Mouse (Mus musculus) lung, postnatal 36 days (tissue): ENCODE measurements around the gene Stk35.

Experiments used
- DNase-seq: peaks from one replicate; pipeline ENCODE4 v3.0.0; 2022; ENCODE audit warnings: mixed read lengths

Gene Stk35

DNA sequence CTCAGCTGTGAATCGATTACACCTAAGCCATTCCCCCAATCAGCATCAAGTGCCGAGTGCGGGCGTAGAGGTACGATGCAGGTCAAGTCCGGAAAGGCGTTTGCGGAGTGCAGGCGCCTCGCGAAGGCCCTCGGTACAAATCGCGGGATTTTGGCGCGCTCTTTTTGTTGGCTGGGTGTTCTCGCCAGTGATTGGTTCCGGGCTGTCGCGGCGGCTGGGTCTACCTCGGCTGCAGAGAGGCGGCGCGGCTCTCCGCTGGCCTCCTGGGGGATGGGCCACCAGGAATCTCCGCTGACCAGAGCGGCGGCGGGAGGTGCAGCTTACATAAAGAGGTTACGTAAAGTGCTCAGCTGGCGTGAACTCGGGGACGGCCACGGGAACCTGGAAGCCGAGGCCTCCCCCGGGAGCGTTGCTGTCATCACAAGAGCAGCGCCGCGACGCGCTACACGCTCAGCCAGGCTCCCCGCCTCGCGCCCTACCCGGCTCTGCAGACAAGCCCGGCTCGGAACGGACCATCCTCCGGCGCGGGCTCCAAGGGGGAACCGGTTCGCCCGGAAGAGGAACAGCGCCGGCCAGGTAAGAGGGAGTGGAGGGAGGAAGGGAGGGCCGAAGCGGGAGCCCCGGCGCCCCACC lies at the start of gene Stk35:
TSS of gene Stk35 (plus strand) at position 247 of the 633 bp plus-strand sequence.
- DNase-seq = peak; percentile 94

DNA sequence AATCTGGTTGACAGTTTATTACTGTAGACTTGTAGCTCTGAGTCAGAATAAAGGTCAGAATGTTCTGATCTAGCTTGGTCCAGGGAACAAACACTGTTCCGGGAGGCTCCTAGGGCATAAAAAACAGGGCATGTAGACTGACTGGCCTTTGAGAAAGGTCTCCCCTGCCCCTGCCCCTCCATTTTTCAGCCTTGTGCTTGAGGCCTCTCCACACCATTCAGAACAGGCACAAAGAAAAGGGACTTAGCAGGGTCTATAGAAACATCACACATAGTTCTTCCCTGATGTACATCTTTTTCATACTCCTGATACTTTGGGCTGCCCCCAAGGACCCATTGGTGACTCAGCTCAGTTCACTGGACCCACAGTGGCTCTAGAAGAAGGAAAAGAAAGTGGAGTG lies 18.3 kb upstream of the Stk35 start:
- no peak for DNase-seq

DNA sequence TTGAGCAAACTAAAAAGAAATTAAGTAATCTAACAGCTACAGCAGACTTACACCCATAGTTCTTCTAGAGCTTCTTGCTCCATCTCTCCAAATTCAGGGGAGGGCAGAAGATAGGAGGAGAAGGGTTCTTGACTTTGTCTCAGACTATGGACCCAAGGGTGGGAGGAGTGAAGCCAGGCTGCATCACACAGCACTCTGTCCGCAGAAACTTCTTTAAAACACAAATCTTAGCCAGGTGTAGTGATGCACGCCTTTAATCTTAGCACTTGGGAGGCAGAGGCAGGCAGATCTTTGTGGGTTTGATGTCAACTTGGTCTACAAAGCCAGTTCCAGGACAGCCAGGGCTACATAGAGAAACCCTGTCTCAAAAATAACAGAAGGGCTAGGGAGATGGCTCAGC lies 3.8 kb upstream of the Stk35 start:
- DNase-seq = no peak

DNA sequence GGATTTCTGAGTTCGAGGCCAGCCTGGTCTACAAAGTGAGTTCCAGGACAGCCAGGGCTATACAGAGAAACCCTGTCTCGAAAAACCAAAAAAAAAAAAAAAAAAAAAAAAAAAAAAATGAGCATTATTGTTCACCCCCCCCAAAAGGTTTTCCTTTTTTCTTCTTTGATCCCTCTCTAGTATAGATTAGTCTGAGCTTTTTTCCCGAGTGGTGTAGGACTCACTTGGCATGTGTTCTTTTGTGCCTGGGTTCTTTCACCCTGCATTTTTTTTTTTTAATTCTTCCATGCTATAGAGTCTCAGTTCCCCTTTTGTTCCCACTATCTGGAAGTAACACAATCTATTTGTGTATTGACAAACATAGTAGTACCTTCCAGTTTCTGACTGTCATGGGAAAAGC lies 2.6 kb upstream of the Stk35 start:
- DNase-seq = no peak

DNA sequence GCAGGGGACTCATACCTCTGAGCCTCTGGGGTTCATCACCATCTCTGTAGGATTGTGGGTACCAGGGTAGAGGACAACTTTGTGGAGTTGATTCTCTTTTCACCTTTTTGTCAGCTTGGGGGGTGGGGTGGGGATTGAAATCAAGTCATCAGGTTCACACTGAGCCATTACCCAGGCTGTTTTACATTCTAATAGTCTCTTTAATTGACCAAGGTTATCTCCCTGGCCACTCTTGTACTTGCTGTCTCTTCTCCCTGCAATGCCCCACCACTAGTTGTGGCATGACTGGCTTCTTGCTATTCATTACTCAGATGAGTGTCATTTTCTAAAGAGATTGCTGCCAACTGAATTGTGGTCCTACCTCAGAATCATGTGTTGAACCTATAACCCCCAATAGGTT lies 1.9 kb upstream of the Stk35 start:
- DNase-seq = no peak

DNA sequence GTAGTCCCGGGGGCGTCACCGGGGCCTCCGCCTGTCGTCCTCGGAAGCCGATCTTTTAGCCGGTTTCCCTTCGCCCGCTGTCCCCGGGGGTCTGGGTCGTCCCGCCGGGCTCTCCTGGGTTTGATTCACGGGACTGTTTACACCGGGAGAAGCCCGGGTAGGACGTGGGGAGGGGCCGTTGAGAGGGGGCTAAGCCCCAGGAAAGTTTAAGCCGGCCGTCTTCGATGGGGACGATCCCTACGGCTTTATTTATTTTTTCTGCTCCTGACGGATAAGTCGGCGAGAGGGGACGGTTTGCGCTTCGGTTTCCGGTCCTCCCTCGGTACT lies 550 bp downstream of the Stk35 start:
- DNase-seq = no peak

DNA sequence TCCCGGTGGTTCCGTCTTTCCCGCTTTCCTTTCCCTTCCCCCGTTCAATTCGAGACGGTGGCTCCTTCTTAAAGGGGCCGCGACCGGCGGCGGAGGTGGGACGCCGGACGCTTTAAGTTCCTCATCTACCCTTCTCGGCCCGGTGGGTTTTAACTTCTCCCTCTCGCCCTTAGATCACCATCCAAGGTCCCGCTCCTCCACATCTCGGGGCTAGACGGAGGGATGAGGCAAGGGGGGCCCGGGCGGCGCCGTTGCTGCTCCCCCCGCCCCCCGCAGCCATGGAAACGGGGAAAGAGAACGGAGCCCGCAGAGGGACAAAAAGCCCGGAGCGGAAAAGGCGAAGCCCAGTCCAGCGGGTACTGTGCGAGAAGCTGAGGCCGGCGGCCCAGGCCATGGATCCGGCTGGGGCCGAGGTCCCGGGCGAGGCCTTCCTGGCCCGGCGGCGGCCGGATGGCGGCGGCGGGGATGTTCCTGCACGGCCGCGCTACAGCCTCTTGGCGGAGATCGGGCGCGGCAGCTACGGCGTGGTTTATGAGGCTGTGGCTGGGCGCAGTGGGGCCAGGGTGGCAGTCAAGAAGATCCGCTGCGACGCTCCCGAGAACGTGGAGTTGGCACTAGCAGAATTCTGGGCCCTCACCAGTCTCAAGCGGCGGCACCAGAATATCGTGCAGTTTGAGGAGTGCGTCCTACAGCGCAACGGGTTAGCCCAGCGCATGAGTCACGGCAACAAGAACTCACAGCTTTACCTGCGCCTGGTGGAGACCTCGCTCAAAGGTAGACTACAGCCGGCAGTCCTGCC lies 1.1 kb downstream of the Stk35 start:
- DNase-seq = peak; percentile 93

DNA sequence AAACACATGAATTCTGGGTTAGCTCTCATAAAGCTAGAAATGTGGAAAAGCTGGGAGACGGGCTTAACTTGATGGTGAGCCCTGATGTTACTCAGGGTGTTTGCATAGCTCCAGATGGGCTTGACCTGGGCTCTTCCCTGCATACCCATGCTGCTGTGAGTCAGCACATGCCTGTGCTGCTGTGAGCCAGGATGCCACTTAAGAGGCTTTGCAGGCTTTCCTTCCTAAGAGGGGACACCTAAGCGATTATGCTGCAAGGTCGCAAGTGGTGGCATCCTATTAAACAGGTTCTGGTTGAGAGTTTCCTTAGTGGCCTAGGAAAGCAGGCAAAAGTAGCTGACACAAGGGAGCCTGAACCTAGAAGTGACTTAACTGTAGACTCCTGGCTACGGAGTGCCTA lies 5.2 kb downstream of the Stk35 start:
- DNase-seq = no peak

DNA sequence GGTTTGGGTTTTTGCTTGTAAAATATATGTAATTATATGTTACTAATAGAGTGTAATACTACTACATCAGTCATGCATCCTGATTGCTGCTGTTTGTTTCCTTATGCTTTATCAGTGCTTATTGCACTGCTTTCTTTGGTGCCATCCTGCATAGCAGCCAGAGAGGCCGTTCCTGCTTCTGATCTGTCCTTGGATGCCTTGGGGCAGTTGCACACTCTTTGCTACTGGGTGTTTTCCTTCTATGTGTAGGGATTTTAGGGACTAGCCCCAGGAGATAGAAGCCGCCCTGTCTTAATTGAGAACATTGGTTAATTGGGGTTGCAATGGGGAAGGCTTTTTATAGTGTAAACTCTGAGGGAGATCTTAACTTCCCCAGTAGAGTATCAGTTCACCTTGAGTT lies 6.2 kb downstream of the Stk35 start:
- DNase-seq = no peak

DNA sequence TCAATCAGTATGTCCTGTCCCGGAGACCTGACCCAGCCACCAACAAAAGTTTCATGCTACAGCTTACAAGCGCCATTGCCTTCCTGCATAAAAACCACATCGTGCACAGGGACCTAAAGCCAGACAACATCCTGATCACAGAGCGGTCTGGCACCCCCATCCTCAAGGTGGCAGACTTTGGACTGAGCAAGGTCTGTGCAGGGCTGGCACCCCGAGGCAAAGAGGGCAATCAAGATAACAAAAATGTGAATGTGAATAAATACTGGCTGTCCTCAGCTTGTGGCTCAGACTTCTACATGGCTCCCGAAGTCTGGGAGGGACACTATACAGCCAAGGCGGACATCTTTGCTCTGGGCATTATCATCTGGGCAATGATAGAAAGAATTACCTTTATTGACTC lies 10.2 kb downstream of the Stk35 start:
- no peak for DNase-seq

DNA sequence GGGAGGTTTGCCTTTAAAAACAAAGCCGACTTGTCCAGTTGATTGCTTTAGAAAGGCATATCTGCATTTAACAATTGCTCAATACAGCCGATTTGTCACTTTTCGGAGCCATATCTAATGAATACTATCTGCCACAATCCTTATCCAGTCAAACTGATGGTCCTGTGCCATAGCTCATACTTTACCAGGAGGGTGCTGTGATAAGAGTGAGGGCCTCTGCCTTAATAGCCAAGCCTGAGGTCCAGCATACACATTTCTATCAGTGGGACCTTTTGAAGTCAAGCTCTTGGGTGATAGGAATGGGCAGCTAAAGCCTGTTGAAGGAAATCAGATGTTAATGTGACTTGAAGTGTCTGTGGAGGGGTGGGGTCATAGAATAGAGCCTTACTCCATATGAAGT lies 13.7 kb downstream of the Stk35 start:
- DNase-seq = no peak

DNA sequence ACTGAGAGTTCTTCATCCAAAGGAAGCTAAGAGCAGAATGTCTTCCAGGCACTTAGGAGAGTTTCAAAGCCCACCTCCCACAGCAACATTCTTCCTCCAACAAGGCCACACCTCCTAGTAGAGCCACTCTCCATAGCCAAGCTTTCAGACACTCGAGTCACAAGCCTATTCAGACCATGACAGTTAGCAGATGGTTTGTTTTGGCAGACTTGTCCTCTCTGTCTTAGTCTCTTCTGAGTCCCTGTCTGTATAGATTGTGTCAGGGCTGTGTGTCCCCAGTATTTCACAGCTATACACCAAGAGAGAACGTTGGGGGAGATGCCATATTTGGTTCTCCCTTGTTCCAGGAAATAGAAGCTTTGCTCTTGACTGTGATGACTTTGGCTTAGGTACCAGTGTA lies 14.8 kb downstream of the Stk35 start:
- DNase-seq = no peak

DNA sequence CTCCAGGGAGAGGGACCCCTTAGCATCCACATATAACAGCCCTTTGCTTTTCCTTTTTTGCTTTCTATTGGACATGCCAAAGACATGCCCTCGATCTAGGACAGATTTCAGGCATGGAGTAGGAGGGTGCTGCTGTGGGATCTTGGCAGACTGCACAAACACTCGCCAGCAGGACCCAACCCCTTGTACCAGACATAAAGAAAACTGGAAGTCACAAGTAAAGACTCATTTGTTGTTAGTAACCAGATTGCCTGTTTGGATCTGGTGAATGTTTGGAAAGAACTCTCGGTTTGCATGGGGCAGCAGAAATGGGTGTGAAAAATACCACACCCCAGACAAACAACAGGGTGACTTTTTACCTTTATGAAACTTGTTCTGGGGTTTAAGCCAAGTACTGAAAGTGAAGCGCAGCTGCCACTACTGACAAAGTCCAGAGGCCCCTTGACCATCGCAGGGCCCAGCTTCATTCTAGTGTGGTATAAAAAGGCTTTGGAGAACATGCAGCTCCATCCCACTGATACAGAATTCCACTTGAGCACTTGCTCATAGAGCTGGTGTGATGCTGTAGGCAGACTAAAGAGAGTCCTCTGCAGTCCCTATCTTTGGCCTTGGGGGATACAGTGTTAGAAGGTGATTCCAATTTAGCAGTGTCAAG lies 17.4 kb downstream of the Stk35 start:
- DNase-seq = peak; percentile 25

DNA sequence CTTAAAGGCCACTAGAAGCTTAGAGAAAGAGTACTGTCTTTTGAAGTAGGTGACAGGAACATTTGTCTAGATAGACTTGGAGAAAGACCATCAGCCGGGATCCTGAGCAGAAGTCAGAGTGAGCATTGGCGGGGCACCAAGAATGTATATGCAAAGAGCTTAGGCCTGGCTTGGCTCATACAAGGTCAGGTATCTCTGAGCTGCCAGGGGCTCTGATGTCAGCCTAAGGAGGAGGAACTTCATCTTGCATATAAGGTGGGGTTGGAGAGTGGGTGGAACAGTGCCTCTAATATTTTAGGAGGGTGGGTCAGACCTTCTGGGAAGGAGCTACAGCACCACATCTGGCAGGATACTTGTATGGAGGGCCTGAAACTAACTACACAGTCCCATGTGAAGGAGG lies 18.6 kb downstream of the Stk35 start:
- DNase-seq = no peak

DNA sequence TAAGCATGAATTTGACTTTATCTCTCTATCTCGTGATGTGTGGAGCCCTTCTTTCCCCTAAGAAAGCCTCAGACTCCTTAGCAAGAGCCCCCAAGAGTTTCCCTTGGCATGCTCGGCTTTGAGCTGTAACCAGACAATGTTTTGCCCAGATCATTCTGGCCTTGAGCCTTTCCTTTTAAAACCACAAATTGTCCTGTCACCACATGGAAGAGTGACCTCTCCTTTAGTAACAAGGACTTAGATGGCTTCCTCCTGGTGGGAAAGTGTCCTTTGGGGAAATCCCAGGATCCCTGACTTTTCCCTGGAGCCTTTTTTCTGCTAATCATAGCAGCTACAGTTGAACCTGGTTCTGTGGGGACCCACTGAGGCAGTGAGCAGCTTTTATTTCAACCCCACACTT lies 19.2 kb downstream of the Stk35 start:
- no peak for DNase-seq

DNA sequence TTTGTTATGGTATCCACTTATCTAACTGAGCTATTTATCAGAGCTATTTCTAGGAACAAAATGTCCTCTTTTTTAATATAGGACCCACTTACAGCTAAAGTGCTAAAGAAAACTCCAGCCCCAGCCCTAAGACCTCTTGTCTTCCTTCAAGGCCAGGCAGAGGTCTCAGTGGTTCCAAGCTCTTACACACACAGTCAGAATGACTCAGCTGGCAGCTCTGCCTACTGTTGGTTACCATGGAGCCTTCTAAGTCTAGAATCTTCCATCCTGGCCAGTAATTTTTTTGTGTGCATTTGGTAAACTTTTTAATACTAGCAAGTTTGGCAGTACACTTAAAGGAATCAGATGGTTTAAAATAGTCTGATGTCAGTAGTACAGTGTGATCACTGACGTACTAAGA lies 19.6 kb downstream of the Stk35 start:
- DNase-seq = no peak

DNA sequence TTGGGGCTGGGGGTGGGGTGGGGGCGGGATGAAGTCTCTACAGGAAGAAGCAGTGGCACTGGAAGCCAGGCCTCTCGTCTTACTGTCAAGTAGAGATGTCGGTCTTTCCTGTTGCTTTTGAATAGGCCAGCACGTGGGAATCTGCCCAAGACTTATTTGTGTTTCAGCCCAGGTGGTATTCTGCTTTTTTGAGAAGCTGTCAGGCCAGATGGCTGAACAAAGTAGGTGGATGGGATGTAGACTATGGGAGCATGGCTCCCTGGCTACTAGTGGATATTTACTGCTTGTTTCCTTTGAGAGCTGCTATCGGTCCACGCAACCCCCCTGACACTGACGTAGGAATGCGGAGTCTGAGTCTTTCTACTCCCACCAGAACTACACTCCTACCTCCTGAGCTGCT lies 20.7 kb downstream of the Stk35 start:
- no peak for DNase-seq

DNA sequence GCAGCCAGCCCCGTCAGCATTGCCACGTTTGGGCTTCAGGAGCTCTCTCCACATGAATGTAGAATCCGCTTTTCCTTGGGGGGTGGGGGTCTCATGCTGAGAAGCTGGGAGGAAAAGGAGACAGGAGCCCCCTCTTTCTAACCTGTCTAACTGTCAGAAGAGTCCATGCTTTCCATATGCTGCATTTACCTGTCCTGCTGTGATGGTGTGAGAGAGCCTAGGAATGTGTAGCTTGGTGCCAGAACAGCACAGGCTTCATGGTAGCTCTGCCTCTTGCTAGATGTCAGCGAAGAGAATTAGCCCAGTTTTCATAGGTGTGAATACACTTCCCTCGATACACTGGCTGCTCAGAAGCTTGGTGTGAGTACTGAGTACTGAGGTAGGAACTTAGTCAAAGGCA lies 21.3 kb downstream of the Stk35 start:
- no peak for DNase-seq

DNA sequence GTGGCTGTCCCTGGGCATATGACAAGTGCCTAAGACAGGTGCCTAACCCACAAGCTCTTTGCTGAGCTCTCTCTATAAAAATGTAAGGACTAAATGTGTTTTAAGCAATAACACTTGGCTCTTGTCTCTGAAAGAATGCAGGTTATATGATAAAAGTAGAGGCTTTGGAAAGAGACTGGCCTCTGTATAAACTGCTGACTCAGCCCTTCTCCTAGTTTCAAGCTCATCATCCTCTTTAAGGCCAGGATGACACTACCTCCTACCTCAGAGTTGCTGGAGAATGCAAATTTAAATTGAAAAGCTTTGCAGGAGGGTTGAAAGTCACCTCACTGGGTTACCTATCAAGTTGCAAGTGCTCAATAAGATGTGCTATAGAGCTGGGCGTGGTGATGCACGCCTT lies 23.0 kb downstream of the Stk35 start:
- DNase-seq = no peak

DNA sequence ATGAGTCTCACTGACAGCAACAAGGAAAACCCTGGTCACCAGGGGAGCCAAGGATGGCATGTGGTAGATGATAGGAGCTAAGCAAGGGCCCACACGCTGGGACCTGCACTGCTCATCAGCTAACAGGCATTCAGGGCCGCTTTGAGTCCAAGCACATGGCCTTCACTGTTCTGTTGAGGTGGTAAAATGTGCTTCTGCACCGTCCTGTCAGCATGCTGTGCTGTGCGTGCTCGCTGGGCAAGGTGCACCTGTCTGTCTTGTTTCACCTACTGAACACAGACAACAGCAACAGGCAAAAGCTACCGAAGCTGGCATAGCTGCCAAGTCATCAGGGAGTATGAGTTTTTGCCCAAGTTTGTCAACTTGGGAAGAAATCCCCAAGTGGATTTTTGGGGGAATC lies 23.9 kb downstream of the Stk35 start:
- DNase-seq = no peak

DNA sequence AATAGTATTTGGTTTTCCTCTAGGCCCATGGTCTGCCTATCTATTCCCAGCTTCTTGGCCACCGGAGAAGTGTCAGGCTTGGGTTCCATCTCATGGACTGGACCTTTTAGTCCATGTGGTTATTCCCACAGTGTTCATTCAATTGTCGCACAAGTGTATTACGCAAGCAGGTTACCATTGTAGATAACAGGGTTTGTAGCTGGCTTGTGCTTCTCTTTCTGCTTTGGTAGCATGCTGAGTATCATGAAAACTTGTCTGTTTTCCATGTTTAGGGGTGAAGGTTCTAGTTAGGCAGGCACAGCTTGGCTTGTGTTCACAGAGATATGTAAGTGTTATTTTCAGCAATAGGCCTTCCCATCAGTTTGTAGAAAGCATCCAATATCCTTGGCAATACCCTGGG lies 25.8 kb downstream of the Stk35 start:
- no peak for DNase-seq

DNA sequence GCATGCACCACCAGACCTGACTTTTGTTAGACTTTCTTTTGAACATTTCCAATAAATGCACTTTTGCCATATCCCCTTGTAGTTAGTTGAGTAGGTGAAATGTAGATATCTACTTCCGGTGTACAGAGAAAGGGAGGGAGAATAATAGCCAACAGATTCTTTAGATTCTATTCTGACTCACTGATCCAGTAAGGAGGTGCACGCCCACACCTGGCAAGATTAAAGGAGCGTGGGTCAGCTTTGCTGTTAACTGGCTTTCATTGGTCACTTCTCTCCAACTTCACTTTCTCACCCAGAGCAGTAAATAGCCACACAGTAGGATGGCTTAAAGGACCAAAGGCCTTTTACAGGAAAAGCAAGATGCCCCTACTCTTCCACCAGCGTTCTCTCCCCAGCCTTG lies 32.7 kb downstream of the Stk35 start:
- no peak for DNase-seq

DNA sequence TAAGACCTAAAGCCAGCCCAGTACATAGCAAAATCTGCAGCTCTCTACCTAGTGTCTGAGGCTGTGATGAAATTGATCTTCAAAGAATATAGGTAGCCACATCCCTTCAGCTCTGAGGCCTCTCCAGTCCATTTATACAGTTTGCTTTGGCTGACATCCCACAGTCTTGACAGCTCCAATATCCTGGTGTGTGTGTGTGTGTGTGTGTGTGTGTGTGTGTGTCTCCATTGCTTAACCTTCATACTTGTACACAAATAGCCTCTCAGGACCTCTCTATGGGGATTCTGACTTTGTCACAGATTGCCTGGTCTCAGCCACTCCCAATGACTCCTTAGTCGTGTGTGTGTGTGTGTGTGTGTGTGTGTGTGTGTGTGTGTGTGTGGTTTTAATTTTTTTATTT lies 33.9 kb downstream of the Stk35 start:
- DNase-seq = peak; percentile 55

DNA sequence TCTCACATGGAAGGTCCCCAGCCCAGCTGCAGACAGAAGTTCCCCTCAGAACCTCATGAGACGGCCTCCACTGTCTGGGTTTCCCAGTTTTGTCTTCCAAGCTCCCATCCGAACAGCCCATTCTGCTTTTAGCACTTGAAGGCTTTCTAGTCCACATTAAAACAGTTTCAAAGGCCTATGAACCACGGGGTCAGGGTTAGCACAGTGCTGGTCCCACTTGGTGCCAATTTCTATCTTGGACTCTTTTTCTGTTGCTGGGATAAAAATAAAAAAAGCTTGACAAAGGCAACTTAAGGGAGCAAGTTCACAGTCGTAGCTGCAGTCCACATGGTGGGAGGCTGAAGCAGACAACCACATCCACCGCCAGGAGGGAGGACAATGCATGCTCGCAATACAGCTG lies 34.6 kb downstream of the Stk35 start:
- DNase-seq = no peak

DNA sequence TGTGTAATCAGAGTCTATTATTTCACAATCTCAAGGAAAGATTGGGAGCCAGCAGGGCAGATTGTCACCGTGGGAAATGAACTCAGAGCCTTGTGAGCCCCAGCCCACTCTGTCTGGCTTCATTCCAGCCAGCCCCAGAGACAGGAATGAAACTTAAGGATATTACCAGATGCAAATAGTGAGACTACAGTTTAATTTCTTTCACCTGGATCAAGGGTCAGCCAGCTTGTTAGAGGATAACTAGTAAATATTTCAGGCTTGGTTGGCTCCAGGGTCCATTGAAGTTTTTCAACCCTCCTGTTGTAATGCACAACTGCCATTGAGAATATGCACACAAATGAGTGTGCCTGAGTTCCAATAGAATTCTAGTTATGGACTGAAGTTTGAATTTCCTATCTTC lies 36.6 kb downstream of the Stk35 start:
- no peak for DNase-seq
